Mouse (Mus musculus): ENCODE data around the gene Irak1. TPM values are rescaled to one million over a fixed set of nuclear protein-coding genes. Genes with fewer than 3 reads are reported as not detected.

Gene Irak1
- polyA plus RNA-seq, 1 experiment, result 67.7 TPM

DNA sequence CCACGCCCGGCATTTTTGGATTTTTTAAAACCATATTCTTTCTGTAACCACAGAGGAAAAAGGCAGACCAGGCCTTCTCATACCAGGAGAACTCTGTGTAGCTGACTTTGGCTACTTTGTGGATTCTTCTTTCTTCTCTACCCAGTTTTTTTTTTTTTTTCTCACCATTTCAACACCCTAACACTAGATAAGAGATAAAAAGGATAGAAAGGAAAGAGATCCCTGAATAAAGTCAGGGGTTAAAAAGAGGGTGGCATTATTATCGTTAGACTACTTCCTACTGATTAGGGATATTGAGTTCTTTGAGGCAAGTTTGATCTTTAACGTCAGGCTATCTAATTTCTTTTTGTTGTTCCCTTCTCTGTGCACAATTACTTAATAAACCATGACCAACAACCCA lies 50.9 kb downstream of the Irak1 start:
- Histone ChIP-seq H3K4me3 (ENCODE audit: insufficient read depth, low read depth, low read length) (no peak overlapping the region), H3K4me1 (ENCODE audit: control insufficient read depth, insufficient read depth, insufficient read length, low read length) (no peaks in the 10 kb centered on the region), H3K27ac (replicated peaks; ENCODE audit: low read depth, low read length) (no peak overlapping the region)

DNA sequence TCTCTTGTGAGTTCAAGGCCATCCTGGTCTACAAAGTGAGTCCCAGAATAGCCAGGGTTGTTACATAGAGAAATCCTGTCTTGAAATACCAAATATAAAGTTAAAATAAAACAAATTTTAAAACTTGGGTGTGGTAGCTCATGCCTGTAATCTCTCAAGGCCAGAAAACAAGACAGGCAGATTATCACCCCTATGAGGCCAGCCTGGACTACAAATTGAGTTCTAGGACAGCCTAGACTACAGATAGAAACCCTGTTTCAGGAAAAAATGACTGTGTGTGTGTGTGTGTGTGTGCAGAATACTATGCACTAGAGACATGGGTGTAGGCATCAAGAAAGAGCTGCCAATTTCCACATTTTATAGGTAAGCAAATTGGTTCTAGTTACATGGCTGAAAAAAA lies 52.9 kb downstream of the Irak1 start:
- H3K4me1 ChIP-seq (ENCODE audit: control insufficient read depth, insufficient read depth, insufficient read length, low read length), result no peaks in the 10 kb centered on the region
- no peak overlapping the region for H3K27ac ChIP-seq (replicated peaks; ENCODE audit: low read depth, low read length)
- H3K4me3 ChIP-seq (ENCODE audit: insufficient read depth, low read depth, low read length), result no peak overlapping the region

DNA sequence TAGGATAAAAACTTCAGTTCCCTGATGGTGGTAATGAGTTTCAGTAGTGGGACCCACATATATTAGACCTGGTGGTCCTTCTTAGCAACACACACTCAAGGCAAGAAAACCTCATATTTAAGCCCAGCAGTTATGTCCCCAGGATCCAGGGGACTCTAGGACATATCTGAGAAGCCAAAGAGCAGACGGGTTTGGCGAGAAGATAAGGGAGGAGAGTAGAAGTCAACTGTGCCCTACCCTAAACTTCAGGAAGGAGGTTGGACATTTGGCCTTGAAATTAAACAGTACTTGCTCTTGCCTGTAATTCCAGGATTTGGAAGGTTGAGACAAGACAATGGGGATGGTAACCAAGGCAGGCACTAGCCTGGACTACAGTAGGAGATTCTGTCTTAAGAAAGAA lies 54.0 kb downstream of the Irak1 start:
- no peak overlapping the region for H3K4me3 ChIP-seq (ENCODE audit: insufficient read depth, low read depth, low read length)
- no peaks in the 10 kb centered on the region for H3K4me1 ChIP-seq (ENCODE audit: control insufficient read depth, insufficient read depth, insufficient read length, low read length)
- no peak overlapping the region for H3K27ac ChIP-seq (replicated peaks; ENCODE audit: low read depth, low read length)

DNA sequence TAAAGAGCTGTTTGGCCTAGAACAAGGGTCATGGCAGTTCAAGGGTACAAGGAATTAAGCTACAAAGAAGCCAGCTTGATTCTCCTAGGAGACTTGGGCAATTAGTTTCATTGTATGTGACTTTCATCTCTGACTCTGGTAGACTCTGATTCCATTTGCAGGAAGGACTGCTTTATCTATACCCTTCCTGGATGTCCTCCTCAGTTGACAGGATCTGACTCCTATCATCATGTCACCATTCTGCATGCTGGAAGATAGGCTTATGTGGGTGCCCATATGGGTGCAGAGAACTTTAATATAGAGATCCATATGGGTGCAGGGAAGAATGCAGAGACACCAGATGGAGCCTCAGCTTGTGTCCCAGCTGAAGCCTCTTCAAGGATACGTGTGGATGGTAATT lies 54.6 kb downstream of the Irak1 start:
- Histone ChIP-seq H3K4me1 (ENCODE audit: control insufficient read depth, insufficient read depth, insufficient read length, low read length) (0 out of 2 replicates have a peak, but pooled peaks cover 4% of the 10 kb centered on the region), H3K27ac (replicated peaks; ENCODE audit: low read depth, low read length) (no peak overlapping the region), H3K4me3 (ENCODE audit: insufficient read depth, low read depth, low read length) (no peak overlapping the region)

DNA sequence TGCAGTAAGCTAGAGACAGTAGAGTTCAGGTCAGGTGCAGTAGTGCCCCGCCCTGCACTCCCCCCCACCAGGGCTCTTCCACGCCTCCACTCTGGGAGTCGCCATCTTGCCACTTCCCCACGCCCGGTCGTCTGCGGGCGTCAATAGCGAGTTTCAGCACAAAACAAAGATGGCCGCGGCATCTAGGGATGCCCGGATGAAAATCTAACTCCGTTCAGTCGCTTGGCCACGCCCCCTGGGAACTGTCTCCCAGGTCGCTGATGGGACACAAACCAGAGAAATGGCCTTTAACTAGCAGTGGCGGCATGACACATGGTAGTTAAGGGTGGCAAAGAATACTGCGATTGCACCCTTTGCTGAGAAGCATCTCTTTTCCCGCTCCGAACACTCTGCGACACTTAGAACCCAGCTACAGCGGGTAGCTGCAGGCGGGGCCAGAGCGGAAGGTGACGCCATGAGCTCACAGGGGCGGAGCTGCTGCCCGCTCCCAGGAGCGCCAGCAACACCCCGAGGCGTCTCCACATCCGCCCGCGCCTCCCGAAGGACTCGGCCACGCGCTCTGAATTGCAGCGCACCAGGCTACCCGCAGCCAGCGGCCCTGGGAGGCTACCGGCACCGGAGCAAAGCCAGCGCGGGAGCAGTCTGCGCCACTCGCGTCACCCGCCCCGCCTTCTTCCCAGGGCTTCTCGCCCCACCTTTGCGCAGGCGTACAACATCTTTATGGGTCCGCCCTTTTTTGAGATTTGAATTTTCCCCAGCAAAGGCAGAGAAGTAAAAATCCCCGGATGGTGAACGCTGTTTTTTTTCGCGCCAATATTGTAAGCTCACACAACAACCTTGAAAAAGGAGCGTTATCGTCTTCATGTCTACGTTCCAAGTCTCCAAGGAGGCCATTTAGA lies 56.3 kb downstream of the Irak1 start:
- Histone ChIP-seq H3K27ac (replicated peaks; ENCODE audit: low read depth, low read length) (peak overlapping the region; percentile 100), H3K4me3 (ENCODE audit: insufficient read depth, low read depth, low read length) (peak overlapping the region; percentile 99), H3K4me1 (ENCODE audit: control insufficient read depth, insufficient read depth, insufficient read length, low read length) (peaks cover 14% of the 10 kb centered on the region; the same call in 1 of the 2 replicates)

DNA sequence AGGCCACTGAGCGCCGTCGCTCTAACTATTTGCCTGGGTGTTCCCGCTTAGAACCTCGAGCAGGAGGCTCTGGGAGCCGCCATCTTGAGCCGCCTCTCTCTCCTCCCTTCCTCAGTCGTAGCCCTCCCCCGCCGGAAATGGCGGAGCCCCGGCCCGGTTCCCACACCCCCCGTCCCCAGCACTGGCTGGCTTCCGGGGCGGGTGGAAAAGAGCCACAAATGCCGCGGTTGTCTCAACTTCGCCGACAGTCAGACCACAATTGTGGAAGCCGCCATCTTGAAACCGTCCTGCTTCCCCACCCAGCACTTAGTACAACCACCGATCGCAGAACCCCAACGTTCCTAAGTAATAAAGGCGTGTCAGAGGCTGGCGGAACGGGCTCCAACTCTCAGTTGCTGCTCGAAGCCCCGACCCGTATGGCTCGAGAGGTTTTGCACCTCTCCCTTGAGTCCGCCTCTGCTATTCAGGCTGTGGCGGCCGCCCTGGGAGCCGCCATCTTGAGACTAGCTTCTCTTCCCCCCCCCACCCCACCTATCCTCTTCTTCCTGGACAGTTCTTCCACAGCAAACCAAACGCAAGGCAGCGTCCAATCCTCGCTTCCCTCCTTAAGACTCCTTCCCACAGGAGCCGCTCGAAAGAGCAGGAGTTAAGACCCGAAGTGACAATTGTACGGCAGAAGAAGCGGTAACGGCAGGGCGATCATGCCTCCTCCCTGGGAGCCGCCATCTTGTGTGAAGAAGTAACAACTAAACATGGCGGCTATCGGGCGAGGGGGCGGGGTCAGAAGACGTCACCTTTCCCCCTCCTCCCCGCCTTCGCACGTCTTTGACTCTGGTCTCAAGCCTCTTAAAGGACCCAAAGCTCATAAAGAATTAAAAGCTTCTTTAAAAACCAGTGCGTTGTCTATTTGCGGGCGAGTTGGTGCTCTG lies 57.2 kb downstream of the Irak1 start, which contains the start of gene Hcfc1:
TSS of gene Hcfc1 (minus strand) at position 110 of the 929 bp plus-strand sequence.
- peak within 1 kb of the TSS; percentile 100 for H3K27ac ChIP-seq (replicated peaks; ENCODE audit: low read depth, low read length)
- H3K4me3 ChIP-seq (ENCODE audit: insufficient read depth, low read depth, low read length), result peak within 1 kb of the TSS; percentile 99
- peaks cover 18% of the 10 kb centered on the region for H3K4me1 ChIP-seq (ENCODE audit: control insufficient read depth, insufficient read depth, insufficient read length, low read length)

DNA sequence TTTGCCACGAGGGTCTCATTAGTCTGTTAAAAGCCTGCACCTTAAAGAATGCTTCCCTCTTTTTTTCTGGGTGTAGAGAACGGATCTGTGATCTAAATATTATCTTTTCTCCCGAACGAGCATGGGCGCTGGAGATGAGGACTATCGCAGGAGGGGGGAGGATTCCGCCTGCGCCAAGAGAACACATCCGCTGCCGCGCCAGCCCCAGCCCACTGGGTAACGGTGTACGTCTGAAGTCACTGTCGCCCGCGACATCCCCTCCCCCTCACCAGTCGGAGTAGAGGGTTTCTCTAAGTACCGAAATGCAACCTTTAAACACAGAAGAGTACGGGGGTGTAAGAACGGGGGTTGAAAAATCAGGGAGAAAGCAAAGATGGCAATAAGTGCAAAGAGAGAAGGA lies 58.4 kb downstream of the Irak1 start:
- peak overlapping the region; percentile 96 for H3K27ac ChIP-seq (replicated peaks; ENCODE audit: low read depth, low read length)
- peaks cover 18% of the 10 kb centered on the region for H3K4me1 ChIP-seq (ENCODE audit: control insufficient read depth, insufficient read depth, insufficient read length, low read length)
- H3K4me3 ChIP-seq (ENCODE audit: insufficient read depth, low read depth, low read length), result peak overlapping the region; percentile 99

DNA sequence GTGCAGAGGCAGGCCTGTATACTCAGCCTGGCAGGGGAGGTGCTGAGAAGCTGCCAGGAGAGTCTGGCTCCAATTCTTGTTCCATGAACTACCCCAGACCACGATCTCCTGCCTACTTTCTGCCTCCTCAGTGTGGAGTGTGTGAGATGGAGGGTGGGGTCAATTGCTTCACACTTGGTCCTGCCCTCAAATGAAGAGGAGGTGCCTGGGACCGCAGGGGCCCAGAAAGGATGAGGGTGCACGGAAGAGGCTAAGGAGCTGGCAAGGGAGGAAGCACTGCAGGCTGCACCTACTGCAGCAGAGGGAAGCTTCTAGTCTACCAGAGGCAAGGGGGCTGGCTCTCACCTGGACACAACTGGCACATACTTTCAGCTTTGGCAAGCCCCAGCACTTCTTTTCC lies 59.4 kb downstream of the Irak1 start:
- Histone ChIP-seq H3K4me3 (ENCODE audit: insufficient read depth, low read depth, low read length) (peak overlapping the region; percentile 99), H3K27ac (replicated peaks; ENCODE audit: low read depth, low read length) (peak overlapping the region; percentile 28; the same call in 1 of the 2 replicates), H3K4me1 (ENCODE audit: control insufficient read depth, insufficient read depth, insufficient read length, low read length) (peaks cover 18% of the 10 kb centered on the region)

Other genes starting within 250 kb of the Irak1 start
- gene Srpk3, start 249.5 kb downstream of the Irak1 start, polyA plus RNA-seq (2012; ENCODE audit: insufficient read depth, insufficient read length, missing spikeins), result 0.71 TPM in 1 of 2 replicates, not detected in the other
- 1,669 and 1,851 TPM in 2 replicates for gene Idh3g, start 237.0 kb downstream of the Irak1 start, polyA plus RNA-seq (2012; ENCODE audit: insufficient read depth, insufficient read length, missing spikeins)
- gene Ssr4, start 236.9 kb downstream of the Irak1 start, polyA plus RNA-seq (2012; ENCODE audit: insufficient read depth, insufficient read length, missing spikeins), result 189 and 210 TPM in 2 replicates
- 0.36 and 0.58 TPM in 2 replicates for gene Pdzd4, start 198.9 kb downstream of the Irak1 start, polyA plus RNA-seq (2012; ENCODE audit: insufficient read depth, insufficient read length, missing spikeins)
- gene Avpr2, start 131.8 kb downstream of the Irak1 start, polyA plus RNA-seq (2012; ENCODE audit: insufficient read depth, insufficient read length, missing spikeins), result not detected in 2 replicates
- gene L1cam, start 127.8 kb downstream of the Irak1 start, polyA plus RNA-seq (2012; ENCODE audit: insufficient read depth, insufficient read length, missing spikeins), result 2.2 and 2.3 TPM in 2 replicates
- 0.59 and 1.9 TPM in 2 replicates for gene Arhgap4, start 102.0 kb downstream of the Irak1 start, polyA plus RNA-seq (2012; ENCODE audit: insufficient read depth, insufficient read length, missing spikeins)
- gene Naa10, start 102.0 kb downstream of the Irak1 start, polyA plus RNA-seq (2012; ENCODE audit: insufficient read depth, insufficient read length, missing spikeins), result 90.3 and 104 TPM in 2 replicates
- 4.6 and 7.4 TPM in 2 replicates for gene Renbp, start 93.1 kb downstream of the Irak1 start, polyA plus RNA-seq (2012; ENCODE audit: insufficient read depth, insufficient read length, missing spikeins)
- gene Hcfc1, start 57.6 kb downstream of the Irak1 start, polyA plus RNA-seq (2012; ENCODE audit: insufficient read depth, insufficient read length, missing spikeins), result 15.7 and 22.4 TPM in 2 replicates
- not detected in 2 replicates for gene Opn1mw, start 103.5 kb upstream of the Irak1 start, polyA plus RNA-seq (2012; ENCODE audit: insufficient read depth, insufficient read length, missing spikeins)
- gene Mecp2, start 111.4 kb upstream of the Irak1 start, polyA plus RNA-seq (2012; ENCODE audit: insufficient read depth, insufficient read length, missing spikeins), result 9.8 and 10.8 TPM in 2 replicates
- gene Tex28, start 143.9 kb upstream of the Irak1 start, polyA plus RNA-seq (2012; ENCODE audit: insufficient read depth, insufficient read length, missing spikeins), result not detected in 2 replicates
- gene Tktl1, start 153.3 kb upstream of the Irak1 start, polyA plus RNA-seq (2012; ENCODE audit: insufficient read depth, insufficient read length, missing spikeins), result not detected in 2 replicates
- 24.7 and 28.9 TPM in 2 replicates for gene Flna, start 225.9 kb upstream of the Irak1 start, polyA plus RNA-seq (2012; ENCODE audit: insufficient read depth, insufficient read length, missing spikeins)
- gene Emd, start 230.8 kb upstream of the Irak1 start, polyA plus RNA-seq (2012; ENCODE audit: insufficient read depth, insufficient read length, missing spikeins), result 18.7 and 31.6 TPM in 2 replicates
- gene Rpl10, start 246.9 kb upstream of the Irak1 start, polyA plus RNA-seq (2012; ENCODE audit: insufficient read depth, insufficient read length, missing spikeins), result 13.0 and 69.4 TPM in 2 replicates